ENCODE assay signal across 11 mouse cellular contexts in genomic region chr12:84750661-84751060, GRCm38 (mm10). TPM values are rescaled to one million over a fixed set of nuclear protein-coding genes. Genes with fewer than 3 reads are reported as not detected.
DNase-seq lines count a peak whose midpoint lies in the region; ATAC-seq lines count a peak whose summit lies in the region.
"Had no signal": no experiment of that assay in that cellular context is flagged by ENCODE, and none has a peak within 500 bp of the region (broad histone marks: within the 10 kb centered on the region; RNA-seq: fewer than 3 reads in every experiment).

No protein-coding gene starts in this region.

- no peaks in the 10 kb centered on the region for H3K9me3 ChIP-seq in midbrain, embryonic 16.5 days (replicated peaks; ENCODE audit: control insufficient read depth, low read length, poor library complexity, severe bottlenecking)
- H3K9me3 ChIP-seq: heart, embryonic 13.5 days; liver, embryonic 15.5 days had no signal

- no peak for ATAC-seq in midbrain, embryonic 16.5 days

- peak; percentile 21 to 34 for DNase-seq in urinary bladder, postnatal 36 days (ENCODE audit: low spot score in 2 of 2)
- no peak for DNase-seq in urinary bladder, adult 2 months (ENCODE audit: low spot score)
- peak; percentile 77 for DNase-seq in gastrocnemius, postnatal 10 days
- DNase-seq in kidney, postnatal 10 days = peak; percentile 59
- peak; percentile 74 for DNase-seq in thymus, postnatal 4 days
- no peak for DNase-seq in cerebellum, adult 8-10 months
- DNase-seq in ovary, postnatal 36 days (ENCODE audit: low spot score) = no peak

- no peaks in the 10 kb centered on the region for H3K36me3 ChIP-seq in midbrain, embryonic 16.5 days (ENCODE audit: control insufficient read depth, insufficient read depth, low read length)

- H3K27ac ChIP-seq in midbrain, embryonic 16.5 days (ENCODE audit: low read length) = no peak overlapping the region
- H3K27ac ChIP-seq: heart, embryonic 13.5 days; liver, embryonic 15.5 days had no signal

- peaks cover 23% of the 10 kb centered on the region for H3K4me1 ChIP-seq in midbrain, embryonic 16.5 days (ENCODE audit: control insufficient read depth, insufficient read depth, low read length)
- H3K4me1 ChIP-seq: heart, embryonic 13.5 days; liver, embryonic 15.5 days had no signal

- no peak overlapping the region for H3K9ac ChIP-seq in midbrain, embryonic 16.5 days (ENCODE audit: low read depth, low read length)
- H3K9ac ChIP-seq: heart, embryonic 13.5 days; liver, embryonic 15.5 days had no signal

- 85% methylated on average over 14 of the region's 14 CpGs for WGBS in midbrain, embryonic 16.5 days

- no peak overlapping the region for H3K4me2 ChIP-seq in midbrain, embryonic 16.5 days (ENCODE audit: low read length)
- H3K4me2 ChIP-seq: heart, embryonic 13.5 days; liver, embryonic 15.5 days had no signal

- no peak overlapping the region for H3K4me3 ChIP-seq in midbrain, embryonic 16.5 days (ENCODE audit: low read depth, low read length)
- H3K4me3 ChIP-seq: heart, embryonic 13.5 days; liver, embryonic 15.5 days had no signal

- no peaks in the 10 kb centered on the region for H3K27me3 ChIP-seq in midbrain, embryonic 16.5 days (ENCODE audit: control insufficient read depth, insufficient read depth, low read depth, low read length)

RNA-seq across cellular contexts. Expression of gene Npc2, which starts 22.3 kb away (rescaled TPM):
- 85.8 and 90.2 TPM in 2 replicates for polyA plus RNA-seq in urinary bladder, adult 2 months (2012; rRNA removed)
- 10 to 100 TPM; 23.5 to 32.7 TPM for total RNA-seq in gastrocnemius, postnatal 10 days (2021)
- polyA plus RNA-seq in midbrain, embryonic 16.5 days (2015; fragmentation: Nextera tagmentation; extraction: Ambion mirVana) = 53.0 and 54.8 TPM in 2 replicates

RNA-seq across cellular contexts. Expression of gene Isca2, which starts 22.4 kb away (rescaled TPM):
- polyA plus RNA-seq in urinary bladder, adult 2 months (2012; rRNA removed) = 68.2 and 88.9 TPM in 2 replicates
- 10 to 100 TPM; 48.4 to 50.9 TPM for total RNA-seq in gastrocnemius, postnatal 10 days (2021)
- 131 and 137 TPM in 2 replicates for polyA plus RNA-seq in midbrain, embryonic 16.5 days (2015; fragmentation: Nextera tagmentation; extraction: Ambion mirVana)

RNA-seq across cellular contexts. Expression of gene Syndig1l, which starts 52.0 kb away (rescaled TPM):
- polyA plus RNA-seq in urinary bladder, adult 2 months (2012; rRNA removed) = 0.01 TPM in 1 of 2 replicates, not detected in the other
- total RNA-seq in gastrocnemius, postnatal 10 days (2021) = not detected
- 7.7 and 10.9 TPM in 2 replicates for polyA plus RNA-seq in midbrain, embryonic 16.5 days (2015; fragmentation: Nextera tagmentation; extraction: Ambion mirVana)
- total RNA-seq: MEL had no signal
- polyA plus RNA-seq: heart, embryonic 13.5 days had no signal

Comparison
In these comparisons a context has a peak if more than half of its experiments do, and no peak if none do; other contexts are left out.
1. DNase-seq: peak in urinary bladder, postnatal 36 days (2 of 2), gastrocnemius, postnatal 10 days (single experiment), kidney, postnatal 10 days (single experiment) and thymus, postnatal 4 days (single experiment); none in urinary bladder, adult 2 months (single experiment), cerebellum, adult 8-10 months (single experiment) and ovary, postnatal 36 days (single experiment).